Mouse (Mus musculus) T-helper 1 cell (primary cell): ENCODE measurements around the gene Glipr1l1.
"Not testable (repeated sequence)": the region's sequence is repeated elsewhere in the genome, so short reads cannot be mapped to it uniquely, and the experiment has no call there.

Experiments
- in situ Hi-C: fragments of 300-600 bp; cut with MboI, MseI; formaldehyde crosslinking; loops from one replicate; pipeline ENCODE4 v1.15.1; 2025; ENCODE audit warnings: high pct_unique_total_duplicates

Glipr1l1 gene

DNA sequence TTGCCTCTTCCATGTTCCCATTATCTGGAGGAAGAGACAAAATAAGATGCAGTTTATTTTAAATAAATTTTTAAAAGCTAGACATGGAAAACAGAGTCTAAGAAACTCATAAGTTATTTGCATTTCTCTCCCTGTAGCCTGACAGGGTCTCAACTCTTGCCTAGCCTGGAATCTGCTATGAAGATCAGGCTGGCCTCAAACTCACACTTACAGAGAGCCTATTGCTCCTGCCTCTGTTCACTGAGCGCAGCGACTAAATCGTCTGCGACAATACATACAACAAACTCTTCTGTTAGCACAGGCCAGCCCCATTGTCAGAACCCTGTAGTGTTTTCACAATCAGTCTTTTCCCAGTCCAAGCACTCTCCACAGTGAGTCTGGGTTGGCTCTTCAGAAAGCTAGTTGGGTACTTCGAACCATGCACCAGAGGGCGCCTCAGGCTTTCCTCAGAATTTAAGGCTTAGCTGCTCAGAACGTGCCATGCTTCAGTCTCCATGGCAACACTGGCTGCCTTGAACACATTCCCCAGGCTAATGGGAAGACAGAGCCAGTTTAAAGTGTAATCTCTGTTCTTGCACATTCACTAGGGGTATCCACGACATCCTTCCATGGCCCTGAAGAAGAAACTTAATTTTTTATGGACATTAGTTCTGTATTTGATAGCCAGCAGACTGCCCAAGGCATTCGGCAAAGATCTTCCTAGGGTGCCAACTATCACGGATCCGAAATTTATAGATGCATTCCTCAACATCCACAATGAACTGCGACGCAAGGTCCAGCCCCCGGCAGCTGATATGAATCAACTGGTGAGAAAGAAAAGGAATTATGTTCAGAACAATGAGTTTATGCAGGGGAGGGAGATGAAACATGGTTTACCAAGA, at the start of gene Glipr1l1:
Glipr1l1 (plus strand) TSS at position 488 of the 881 bp plus-strand sequence.
- in situ Hi-C loops = no loop called here

GRCm38 (mm10) chr10:112023585-112023984, 36.4 kb upstream of the Glipr1l1 start:
- in situ Hi-C loops = no loop called here

GRCm38 (mm10) chr10:112028689-112029088, 31.3 kb upstream of the Glipr1l1 start:
- in situ Hi-C loops = not testable (repeated sequence)

GRCm38 (mm10) chr10:112043523-112043922, 16.5 kb upstream of the Glipr1l1 start:
- in situ Hi-C loops = not testable (repeated sequence)

- in situ Hi-C loops = not testable (repeated sequence)
These were observed 15.7 kb upstream of the Glipr1l1 start for GRCm38 (mm10) chr10:112044283-112044682.

DNA sequence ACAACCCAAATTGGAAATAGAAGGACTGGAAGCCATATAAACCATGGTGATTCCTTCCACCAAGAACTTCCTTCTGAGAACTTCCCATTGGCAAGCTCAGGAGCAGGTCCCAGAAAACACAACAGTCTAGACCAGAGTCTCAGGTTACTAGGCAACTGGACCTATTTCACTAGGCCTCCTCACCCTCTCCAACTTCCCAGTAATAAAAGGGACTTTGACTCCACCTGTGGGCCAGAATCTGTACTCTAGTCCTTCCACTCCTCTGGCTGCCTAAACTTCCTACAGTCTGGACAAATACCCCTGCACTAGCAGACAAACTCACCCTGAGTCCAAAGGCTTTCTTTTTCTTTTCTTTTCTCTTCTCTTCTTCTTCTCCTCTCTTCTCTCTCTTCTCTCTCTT, 8.8 kb upstream of the Glipr1l1 start:
- in situ Hi-C loops = no loop called here

DNA sequence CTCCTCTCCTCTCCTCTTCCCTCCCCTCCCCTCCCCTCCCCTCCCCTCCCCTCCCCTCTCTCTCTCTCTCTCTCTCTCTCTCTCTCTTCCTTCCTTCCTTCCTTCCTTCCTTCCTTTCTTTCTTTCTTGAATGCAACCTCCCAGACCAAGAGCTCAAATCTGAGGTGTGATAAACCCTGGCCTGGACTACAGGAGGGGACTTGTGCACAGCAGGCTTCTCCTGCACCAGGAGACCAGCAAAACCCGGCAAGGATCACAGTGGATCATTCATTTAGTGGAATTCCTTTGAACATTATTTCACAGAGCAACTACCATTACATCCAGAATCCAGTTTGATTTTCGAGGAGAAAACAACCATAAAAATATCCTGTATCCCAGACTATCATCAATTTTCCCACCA, 8.0 kb upstream of the Glipr1l1 start:
- in situ Hi-C loops = not testable (repeated sequence)

DNA sequence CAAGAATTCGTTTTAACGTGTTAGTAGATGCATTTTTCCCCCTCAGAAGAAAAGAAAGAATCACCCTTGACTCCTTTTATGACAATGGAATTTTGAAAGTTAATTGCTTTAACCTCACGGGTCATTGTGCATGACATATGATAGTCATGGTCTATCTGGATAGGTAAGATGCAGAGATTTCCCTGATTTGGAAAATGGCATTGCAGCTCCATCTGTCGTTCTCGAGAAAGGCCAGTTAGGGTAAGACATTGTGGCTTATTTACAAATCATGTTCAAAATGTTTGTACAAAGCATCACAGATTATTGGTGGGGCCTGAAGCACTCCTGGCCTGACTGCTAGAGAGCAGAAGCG, 570 bp downstream of the Glipr1l1 start:
- in situ Hi-C loops = not testable (repeated sequence)

DNA sequence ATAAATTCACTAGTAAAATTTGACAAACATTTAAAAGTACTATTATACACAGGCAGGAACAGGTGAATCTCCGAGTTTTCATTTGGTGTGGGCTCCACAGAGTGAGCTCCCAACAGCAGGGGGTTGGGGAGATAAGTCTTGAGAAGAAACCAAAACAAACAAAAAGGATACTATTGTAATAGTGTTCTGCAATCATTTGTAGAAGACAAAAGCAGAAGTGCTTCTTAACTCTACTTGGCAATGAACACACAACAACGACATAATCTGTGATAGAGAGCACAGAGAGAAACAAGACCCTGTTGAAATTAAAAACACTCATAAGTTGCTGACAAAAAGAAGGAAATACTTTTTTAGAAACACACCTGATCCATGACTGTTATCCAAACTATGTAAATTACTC, 20.1 kb downstream of the Glipr1l1 start:
- in situ Hi-C loops = no loop called here

DNA sequence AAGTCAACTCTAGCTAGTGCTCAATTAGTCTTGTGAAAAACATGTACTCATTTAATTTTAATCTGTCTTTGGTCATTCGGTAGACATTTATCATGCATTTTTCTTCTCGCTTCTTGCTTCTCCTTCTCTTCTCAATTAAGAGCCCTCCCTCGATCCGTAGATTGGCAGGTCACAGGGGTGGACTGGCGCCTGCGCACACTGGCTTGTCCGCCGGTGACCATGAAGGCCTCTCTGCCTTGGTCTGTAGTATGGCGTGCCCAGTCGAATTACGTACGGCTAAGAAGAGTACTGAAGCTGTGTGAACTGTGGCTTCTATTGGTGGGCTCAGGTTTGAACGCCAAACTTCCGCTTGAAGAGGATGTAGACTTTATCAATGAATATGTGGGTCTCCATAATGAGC, 23.2 kb downstream of the Glipr1l1 start, which contains the start of gene Glipr1l2:
Glipr1l2 (plus strand) TSS at position 198 of the 400 bp plus-strand sequence.
- in situ Hi-C loops = no loop called here

- in situ Hi-C loops = not testable (repeated sequence)
These were observed 45.8 kb downstream of the Glipr1l1 start for GRCm38 (mm10) chr10:112105785-112106184.

DNA sequence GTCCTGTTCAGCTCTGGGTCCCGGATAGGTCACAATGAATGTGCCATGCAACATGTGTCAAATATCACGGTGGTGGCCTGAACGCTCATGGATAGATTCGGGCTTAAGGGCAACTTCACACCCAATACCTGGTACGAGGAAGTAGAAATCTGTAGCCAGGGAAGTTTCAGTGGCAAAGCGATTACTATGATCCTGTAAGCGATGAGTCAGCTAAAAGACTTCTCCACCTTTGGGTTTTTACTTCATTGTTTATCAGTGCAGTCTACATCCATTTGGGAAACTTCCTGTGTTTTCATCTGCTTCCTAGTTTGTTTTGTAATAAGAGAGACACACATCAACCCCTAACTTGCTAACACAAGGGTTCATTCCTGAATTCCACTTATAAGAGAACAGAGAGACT, 50.4 kb downstream of the Glipr1l1 start:
- in situ Hi-C loops = loop anchor here (5.0 kb wide), 1 partner anchor 133 kb away; no protein-coding TSS in a partner anchor

DNA sequence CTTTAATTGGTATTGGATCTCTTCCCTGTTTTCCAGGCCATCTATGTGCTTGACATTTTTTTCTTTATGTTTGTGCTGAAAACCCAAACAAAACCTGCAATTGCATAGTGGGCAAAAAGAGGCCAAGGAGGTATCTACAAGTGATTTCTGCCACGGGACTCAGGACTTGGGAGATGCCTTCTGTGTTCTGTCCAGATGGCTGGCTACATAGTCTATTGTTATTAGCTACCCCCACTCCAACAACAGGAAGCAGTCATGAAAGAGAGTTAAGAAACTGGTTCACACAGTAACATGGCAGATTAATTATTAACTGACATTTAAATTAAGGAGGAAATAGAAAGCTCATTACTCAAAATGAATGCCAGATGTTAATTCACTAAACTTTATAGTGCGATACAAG, 65.1 kb downstream of the Glipr1l1 start:
- in situ Hi-C loops = not testable (repeated sequence)

GRCm38 (mm10) chr10:112127682-112128230, 67.8 kb downstream of the Glipr1l1 start:
- in situ Hi-C loops = not testable (repeated sequence)
